Comparison of ENCODE assay signal across 20 mouse cellular contexts in the genomic region with DNA sequence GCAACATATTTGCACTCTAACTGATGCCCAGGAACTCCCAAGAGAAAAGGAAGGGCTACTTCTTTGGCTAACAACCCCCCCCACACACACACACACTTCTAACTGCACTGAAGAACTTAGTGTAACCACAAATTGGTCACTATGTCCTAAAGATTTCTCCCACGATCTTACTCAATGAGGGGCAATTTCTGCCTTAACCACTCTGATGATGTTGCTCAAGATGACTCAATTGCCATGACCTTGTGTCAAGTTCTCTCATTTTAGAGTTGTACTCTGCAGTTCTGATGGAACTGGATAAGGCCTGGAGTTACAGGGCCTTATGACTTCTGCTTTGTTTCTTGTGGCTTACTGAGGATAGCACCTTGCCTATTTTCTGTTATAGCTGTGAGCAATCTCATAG.
A peak's percentile ranks its signal among the peaks of the same experiment; 100 is the strongest.
DNase-seq lines count a peak whose midpoint lies in the region; ATAC-seq and TF ChIP-seq lines count a peak whose summit lies in the region.
"Had no signal": no experiment of that assay in that cellular context is flagged by ENCODE, and none has a peak within 500 bp of the region (broad histone marks: within the 10 kb centered on the region; RNA-seq: fewer than 3 reads in every experiment).

No protein-coding gene starts in this region.

- peak; percentile 56 for ATAC-seq in liver, postnatal 0 days
- no peak for ATAC-seq in liver, embryonic 11.5 days (replicated peaks; ENCODE audit: low FRiP score)
- peak; percentile 83 for ATAC-seq in neutrophil, adult 5-6 weeks (ENCODE audit: extremely low read depth, insufficient number of reproducible peaks, low FRiP score, poor library complexity, severe bottlenecking)
- ATAC-seq: forebrain, embryonic 15.5 days; intestine, embryonic 15.5 days had no signal

- no peaks in the 10 kb centered on the region for H3K27me3 ChIP-seq in liver, postnatal 0 days (ENCODE audit: insufficient read depth, low read length)
- H3K27me3 ChIP-seq in liver, embryonic 11.5 days (replicated peaks; ENCODE audit: control insufficient read depth, insufficient read depth, low read length): no peaks in the 10 kb centered on the region
- H3K27me3 ChIP-seq: embryonic facial prominence, embryonic 15.5 days; forebrain, embryonic 15.5 days; heart, embryonic 12.5 days; intestine, embryonic 15.5 days had no signal

- no peaks in the 10 kb centered on the region for H3K4me1 ChIP-seq in liver, postnatal 0 days (ENCODE audit: insufficient read depth)
- H3K4me1 ChIP-seq in liver, embryonic 11.5 days (replicated peaks; ENCODE audit: control insufficient read depth, insufficient read depth, low read length): no peaks in the 10 kb centered on the region
- H3K4me1 ChIP-seq: embryonic facial prominence, embryonic 15.5 days; forebrain, embryonic 15.5 days; heart, embryonic 12.5 days; hindbrain, embryonic 10.5 days; intestine, embryonic 15.5 days had no signal

- no peaks in the 10 kb centered on the region for H3K36me3 ChIP-seq in liver, postnatal 0 days (replicated peaks; ENCODE audit: insufficient read depth, low read length)
- no peaks in the 10 kb centered on the region for H3K36me3 ChIP-seq in liver, embryonic 11.5 days (ENCODE audit: control insufficient read depth, insufficient read depth, low read length)
- H3K36me3 ChIP-seq: embryonic facial prominence, embryonic 15.5 days; forebrain, embryonic 15.5 days; heart, embryonic 12.5 days; hindbrain, embryonic 10.5 days; intestine, embryonic 15.5 days had no signal

- no peak overlapping the region for H3K4me3 ChIP-seq in liver, postnatal 0 days (ENCODE audit: low read depth, low read length)
- H3K4me3 ChIP-seq in liver, embryonic 11.5 days (ENCODE audit: low read depth, low read length): no peak overlapping the region
- H3K4me3 ChIP-seq: embryonic facial prominence, embryonic 15.5 days; erythroblast, embryonic 14.5 days; forebrain, embryonic 15.5 days; heart, embryonic 12.5 days; hindbrain, embryonic 10.5 days; intestine, embryonic 15.5 days had no signal

- no peak for DNase-seq in liver, postnatal 0 days
- DNase-seq in liver, embryonic 11.5 days (ENCODE audit: low spot score): no peak
- peak; percentile 7 for DNase-seq in adipocyte (ENCODE audit: low spot score)
- DNase-seq in fibroblast of lung, adult 2 months (ENCODE audit: low read depth): peak; percentile 29
- no peak for DNase-seq in ovary, adult 18-20 months (ENCODE audit: low spot score)
- no peak for DNase-seq in urinary bladder, adult 18-20 months (ENCODE audit: low spot score in 2 of 2)
- DNase-seq in cerebellum, adult 18-20 months: no peak
- DNase-seq: adrenal gland, postnatal 14 days; cerebellum, adult 11 months; cerebellum, postnatal 10 days; embryo, embryonic 11 days; gastrocnemius, postnatal 14 days had no signal

- H3K9ac ChIP-seq in liver, postnatal 0 days (replicated peaks): no peak overlapping the region
- H3K9ac ChIP-seq in liver, embryonic 11.5 days (ENCODE audit: low read depth, low read length): no peak overlapping the region
- H3K9ac ChIP-seq: embryonic facial prominence, embryonic 15.5 days; forebrain, embryonic 15.5 days; heart, embryonic 12.5 days; hindbrain, embryonic 14.5 days; intestine, embryonic 15.5 days had no signal

- WGBS in liver, postnatal 0 days (ENCODE audit: insufficient replicate concordance): 78% methylated on average over 1 of the region's 1 CpGs
- WGBS in liver, embryonic 11.5 days: 84% methylated on average over 1 of the region's 1 CpGs

- no peak for TF ChIP-seq EP300 in liver, postnatal 0 days (IDR thresholded peaks at IDR 0.05; ENCODE audit: low read depth)

- H3K4me2 ChIP-seq in liver, postnatal 0 days (ENCODE audit: low read depth, low read length): no peak overlapping the region
- no peak overlapping the region for H3K4me2 ChIP-seq in liver, embryonic 11.5 days
- H3K4me2 ChIP-seq: embryonic facial prominence, embryonic 15.5 days; forebrain, embryonic 15.5 days; heart, embryonic 12.5 days; hindbrain, embryonic 14.5 days; intestine, embryonic 15.5 days had no signal

- H3K9me3 ChIP-seq in liver, postnatal 0 days (ENCODE audit: low read length): no peaks in the 10 kb centered on the region
- no peaks in the 10 kb centered on the region for H3K9me3 ChIP-seq in liver, embryonic 11.5 days (ENCODE audit: control insufficient read depth, low read length)
- H3K9me3 ChIP-seq: embryonic facial prominence, embryonic 15.5 days; forebrain, embryonic 15.5 days; heart, embryonic 12.5 days; hindbrain, embryonic 10.5 days; intestine, embryonic 15.5 days had no signal

- no peak for TF ChIP-seq CTCF in liver, postnatal 0 days (IDR thresholded peaks at IDR 0.05; ENCODE audit: low read depth)

- H3K27ac ChIP-seq in liver, postnatal 0 days (ENCODE audit: low read depth): no peak overlapping the region
- H3K27ac ChIP-seq in liver, embryonic 11.5 days (ENCODE audit: low read depth, low read length): no peak overlapping the region
- H3K27ac ChIP-seq: embryonic facial prominence, embryonic 15.5 days; forebrain, embryonic 15.5 days; hindbrain, embryonic 10.5 days; hindbrain, embryonic 14.5 days; intestine, embryonic 15.5 days had no signal

Comparison
In these comparisons a context has a peak if more than half of its experiments do, and no peak if none do; other contexts are left out.
1. DNase-seq: peak in adipocyte (single experiment) and fibroblast of lung, adult 2 months (single experiment); none in liver, postnatal 0 days (single experiment), liver, embryonic 11.5 days (single experiment), ovary, adult 18-20 months (single experiment), urinary bladder, adult 18-20 months (0 of 2) and cerebellum, adult 18-20 months (0 of 2).